Mouse (Mus musculus): Measurements from ENCODE around the gene Ptafr.

GRCm38 (mm10) chr4:132542724-132543123 lies 21.1 kb upstream of the Ptafr start:
- TF ChIP-seq CTCF (IDR thresholded peaks at IDR 0.05; ENCODE audit: low read depth) (peak; percentile 32), EP300 (IDR thresholded peaks at IDR 0.05; ENCODE audit: low read depth) (no peak)
